Mouse (Mus musculus) MEL (cell line): ENCODE results near the gene Frrs1.

Experiments used
- CTCF ChIP-seq, 3 experiments: IDR thresholded peaks in 2 of 3; conservative IDR thresholded peaks in 1 of 3; 2 replicates each; pipeline ENCODE4 v1.5.1; 2011 to 2012; ENCODE audit warnings: low read length in 3 of 3, low read depth in 2 of 3, mild to moderate bottlenecking in 2 of 3, improper control_type of control experiment in 1 of 3, inconsistent platforms in 1 of 3, mixed read lengths in 1 of 3, moderate library complexity in 1 of 3; ENCODE audit not compliant: control insufficient read depth in 1 of 3, insufficient read depth in 1 of 3, poor library complexity in 1 of 3, severe bottlenecking in 1 of 3
- EP300 ChIP-seq, 2 experiments: IDR thresholded peaks; 2 replicates each; pipeline ENCODE4 v1.6.1; 2011; ENCODE audit warnings: improper control_type of control experiment in 2 of 2, low read length in 2 of 2, low read depth in 1 of 2, mild to moderate bottlenecking in 1 of 2
- GATA1 ChIP-seq: IDR thresholded peaks from 2 replicates; pipeline ENCODE4 v1.6.1; 2011; ENCODE audit warnings: low read depth, low read length, improper control_type of control experiment
- POLR2A ChIP-seq, 2 experiments: IDR thresholded peaks; 2 replicates each; pipeline ENCODE4 v1.6.1; 2011 to 2012; ENCODE audit warnings: low read length in 2 of 2, mild to moderate bottlenecking in 2 of 2, control low read depth in 1 of 2, improper control_type of control experiment in 1 of 2, low read depth in 1 of 2, moderate library complexity in 1 of 2; ENCODE audit not compliant: control insufficient read depth in 1 of 2, insufficient read depth in 1 of 2, poor library complexity in 1 of 2

DNA sequence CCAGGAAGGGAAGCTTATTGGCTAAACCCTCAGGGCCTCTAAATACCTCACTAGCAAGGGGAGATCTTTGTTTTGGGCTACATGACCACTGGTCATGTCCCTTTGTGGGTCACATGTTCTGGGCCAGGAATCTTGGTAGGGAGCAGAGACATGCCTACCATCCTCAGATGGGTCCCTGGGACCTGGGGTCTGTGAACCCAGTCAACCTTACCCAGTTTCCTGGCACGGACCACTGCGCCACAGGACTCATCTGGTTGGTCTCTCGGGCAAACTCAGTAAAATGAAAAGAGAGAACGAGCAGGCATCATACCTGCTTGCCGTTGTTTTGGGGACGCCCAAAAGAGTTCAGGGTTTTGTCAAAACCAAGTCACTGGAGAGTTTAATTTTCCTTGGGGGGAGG, 25.0 kb upstream of the Frrs1 start:
- TF ChIP-seq GATA1 (no peak), EP300 (IDR thresholded peaks at IDR 0.05; ENCODE audit: low read depth in 1 of 2, low read length in 2 of 2) (no peak), CTCF (IDR thresholded peaks at IDR 0.05 in 2 of 3, conservative IDR thresholded peaks at IDR 0.05 in 1 of 3; ENCODE audit: control insufficient read depth in 1 of 3, insufficient read depth in 1 of 3, low read depth in 2 of 3, low read length in 3 of 3, poor library complexity in 1 of 3, severe bottlenecking in 1 of 3) (no peak), POLR2A (IDR thresholded peaks at IDR 0.05; ENCODE audit: control insufficient read depth in 1 of 2, insufficient read depth in 1 of 2, low read depth in 1 of 2, low read length in 2 of 2, poor library complexity in 1 of 2) (no peak)
